Comparison of ENCODE assay signal across 7 mouse cellular contexts in genomic region chr12:80112071-80112660, GRCm38 (mm10). TPM values are rescaled to one million over a fixed set of nuclear protein-coding genes. Genes with fewer than 3 reads are reported as not detected.
A peak's percentile ranks its signal among the peaks of the same experiment; 100 is the strongest.
DNase-seq lines count a peak whose midpoint lies in the region; ATAC-seq and TF ChIP-seq lines count a peak whose summit lies in the region.

No protein-coding gene starts in this region.

- peak overlapping the region; percentile 98 for H3K4me2 ChIP-seq in hindbrain, postnatal 0 days (ENCODE audit: low read depth, low read length)

- ATAC-seq in erythroblast, adult 5-6 weeks (replicated peaks; ENCODE audit: low FRiP score, poor library complexity, severe bottlenecking): 0 out of 2 replicates have a peak, but pooled peaks have one; percentile 6
- ATAC-seq in hindbrain, postnatal 0 days: no peak

- TF ChIP-seq CTCF in testis, adult 2 months (IDR thresholded peaks at IDR 0.05; ENCODE audit: control insufficient read depth, insufficient read depth, insufficient replicate concordance, low read depth, low read length): no peak
- no peak for TF ChIP-seq CTCF in hindbrain, postnatal 0 days (IDR thresholded peaks at IDR 0.05; ENCODE audit: low read depth)

- no peaks in the 10 kb centered on the region for H3K9me3 ChIP-seq in hindbrain, postnatal 0 days (ENCODE audit: low read length)
- no peaks in the 10 kb centered on the region for H3K9me3 ChIP-seq in midbrain, embryonic 10.5 days (replicated peaks)

- intact Hi-C loops in left cerebral cortex, postnatal 14 days (cut with DNase I): loop anchor here (5.0 kb wide), 1 partner anchor 140 kb away; no protein-coding TSS in a partner anchor

- WGBS in hindbrain, postnatal 0 days: 2% methylated on average over 26 of the region's 26 CpGs
- WGBS in midbrain, embryonic 10.5 days: under 1% methylated on average over 26 of the region's 26 CpGs

- H3K27ac ChIP-seq in testis, adult 2 months (ENCODE audit: control insufficient read depth, insufficient read depth, low read depth, low read length): peak overlapping the region; percentile 88
- peak overlapping the region; percentile 86 for H3K27ac ChIP-seq in hindbrain, postnatal 0 days
- H3K27ac ChIP-seq in midbrain, embryonic 10.5 days (replicated peaks): peak overlapping the region; percentile 99

- no peak for TF ChIP-seq POLR2A in testis, adult 2 months (IDR thresholded peaks at IDR 0.05; ENCODE audit: control insufficient read depth, low read depth, low read length)

- H3K4me1 ChIP-seq in testis, adult 2 months (ENCODE audit: control insufficient read depth, insufficient read depth, low read length): peaks cover 35% of the 10 kb centered on the region
- H3K4me1 ChIP-seq in hindbrain, postnatal 0 days (ENCODE audit: insufficient read depth, low read length): peaks cover 7% of the 10 kb centered on the region; the same call in 1 of the 2 replicates
- H3K4me1 ChIP-seq in midbrain, embryonic 10.5 days: peaks cover 61% of the 10 kb centered on the region

- peaks cover 12% of the 10 kb centered on the region for H3K27me3 ChIP-seq in testis, adult 2 months (ENCODE audit: control insufficient read depth, insufficient read depth, low read length)
- H3K27me3 ChIP-seq in hindbrain, postnatal 0 days (ENCODE audit: insufficient read depth, low read length): peaks cover 7% of the 10 kb centered on the region; the same call in 1 of the 2 replicates
- no peaks in the 10 kb centered on the region for H3K27me3 ChIP-seq in midbrain, embryonic 10.5 days (ENCODE audit: low read depth, poor library complexity, severe bottlenecking)

- peak overlapping the region; percentile 95 for H3K4me3 ChIP-seq in testis, adult 2 months (ENCODE audit: control insufficient read depth, low read depth, low read length)
- peak overlapping the region; percentile 79 for H3K4me3 ChIP-seq in hindbrain, postnatal 0 days (ENCODE audit: low read length)
- H3K4me3 ChIP-seq in midbrain, embryonic 10.5 days: peak overlapping the region; percentile 85

- H3K36me3 ChIP-seq in testis, adult 2 months (ENCODE audit: control insufficient read depth, insufficient read depth, low read length): no peaks in the 10 kb centered on the region
- H3K36me3 ChIP-seq in hindbrain, postnatal 0 days (ENCODE audit: insufficient read depth, low read length): no peaks in the 10 kb centered on the region
- peaks cover 43% of the 10 kb centered on the region for H3K36me3 ChIP-seq in midbrain, embryonic 10.5 days

- H3K9ac ChIP-seq in hindbrain, postnatal 0 days (replicated peaks; ENCODE audit: low read length): peak overlapping the region; percentile 87

- no peak for DNase-seq in testis, postnatal 14 days (ENCODE audit: low spot score)
- no peak for DNase-seq in hindbrain, postnatal 0 days (ENCODE audit: low spot score)
- peak; percentile 38 for DNase-seq in midbrain, embryonic 10.5 days (ENCODE audit: low spot score)
- peak; percentile 71 for DNase-seq in thymus, postnatal 25 days
- no peak for DNase-seq in left cerebral cortex, postnatal 14 days (ENCODE audit: low spot score in 2 of 2)

RNA-seq across cellular contexts. Expression of gene Zfp36l1, which starts 0.6 kb away (rescaled TPM):
- 28.4 and 33.0 TPM in 2 replicates for polyA plus RNA-seq in testis, adult 2 months (2012; rRNA removed)
- 8.8 and 12.7 TPM in 2 replicates for total RNA-seq in erythroblast, adult 5-6 weeks (2015; ENCODE audit: low replicate concordance)
- total RNA-seq in erythroblast, adult 5-6 weeks (2017; ENCODE audit: low replicate concordance): 4.0 and 4.3 TPM in 2 replicates
- total RNA-seq in hindbrain, postnatal 0 days (2014; rRNA removed): 61.8 and 69.5 TPM in 2 replicates
- polyA plus RNA-seq in hindbrain, postnatal 0 days (2015; fragmentation: Nextera tagmentation; extraction: Ambion mirVana): 64.6 and 65.9 TPM in 2 replicates
- polyA plus RNA-seq in midbrain, embryonic 10.5 days (2016; fragmentation: Nextera tagmentation; extraction: Ambion mirVana): 127 and 141 TPM in 2 replicates
- 10 to 100 TPM; 36.3 to 39.5 TPM for total RNA-seq in left cerebral cortex, postnatal 14 days (2021)

Comparison
In these comparisons a context has a peak if more than half of its experiments do, and no peak if none do; other contexts are left out.
1. DNase-seq: peak in midbrain, embryonic 10.5 days (single experiment) and thymus, postnatal 25 days (single experiment); none in testis, postnatal 14 days (single experiment), hindbrain, postnatal 0 days (single experiment) and left cerebral cortex, postnatal 14 days (0 of 2).
2. Peak in every context shown above with its lines, with median percentiles within 50 percentile points of each other: H3K27ac ChIP-seq and H3K4me3 ChIP-seq.